Mouse (Mus musculus) myocyte (in vitro differentiated cells): ENCODE results near the gene Il13. TPM values are rescaled to one million over a fixed set of nuclear protein-coding genes. Genes with fewer than 3 reads are reported as not detected.

Source experiments
- H3K27me3 ChIP-seq: one replicate; pipeline ENCODE4 v1.6.1; 2011; ENCODE audit not compliant: control insufficient read depth, insufficient read depth, insufficient read length
- H3K36me3 ChIP-seq: one replicate; pipeline ENCODE4 v1.6.1; 2011; ENCODE audit not compliant: control insufficient read depth, insufficient read depth
- H3K4me2 ChIP-seq: one replicate; pipeline ENCODE4 v1.6.1; 2011; ENCODE audit warnings: low read depth, control low read depth
- H3K4me3 ChIP-seq: one replicate; pipeline ENCODE4 v1.5.1; 2011; ENCODE audit warnings: mild to moderate bottlenecking, control low read depth, moderate library complexity
- H3K79me2 ChIP-seq: one replicate; pipeline ENCODE4 v1.6.1; 2011; ENCODE audit not compliant: control insufficient read depth, insufficient read depth
- H3ac ChIP-seq: one replicate; pipeline ENCODE4 v1.6.1; 2011; ENCODE audit not compliant: control insufficient read depth, insufficient read length
- CEBPB ChIP-seq: IDR thresholded peaks from 2 replicates; pipeline ENCODE4 v1.6.1; 2011; ENCODE audit warnings: mild to moderate bottlenecking, moderate library complexity; ENCODE audit not compliant: poor library complexity, insufficient read depth, severe bottlenecking
- E2F4 ChIP-seq: IDR thresholded peaks from one replicate; pipeline ENCODE4 v1.6.1; 2011; ENCODE audit warnings: mild to moderate bottlenecking, control low read depth, moderate library complexity; ENCODE audit not compliant: insufficient read depth
- MAX ChIP-seq: IDR thresholded peaks from one replicate; pipeline ENCODE4 v1.6.1; 2011; ENCODE audit warnings: low read depth, mild to moderate bottlenecking, control low read depth
- MYOD1 ChIP-seq, 3 experiments: IDR thresholded peaks; one replicate each; pipeline ENCODE4 v1.6.1; 2011; ENCODE audit warnings: control low read depth in 2 of 3, low read depth in 2 of 3, mild to moderate bottlenecking in 2 of 3, moderate library complexity in 1 of 3; ENCODE audit not compliant: insufficient read length in 2 of 3, control insufficient read depth in 1 of 3
- MYOG ChIP-seq, 3 experiments: IDR thresholded peaks; one replicate each; pipeline ENCODE4 v1.6.1; 2011; ENCODE audit warnings: control low read depth in 2 of 3, low read depth in 2 of 3, mild to moderate bottlenecking in 2 of 3; ENCODE audit not compliant: insufficient read length in 2 of 3, control insufficient read depth in 1 of 3, insufficient read depth in 1 of 3
- POLR2A ChIP-seq: IDR thresholded peaks from one replicate; pipeline ENCODE4 v1.6.1; 2011; ENCODE audit warnings: low read depth, mild to moderate bottlenecking, control low read depth, moderate library complexity; ENCODE audit not compliant: insufficient read length
- POLR2AphosphoS2 ChIP-seq: IDR thresholded peaks from one replicate; pipeline ENCODE4 v1.6.1; 2011; ENCODE audit warnings: low read depth, control low read depth; ENCODE audit not compliant: insufficient read length
- REST ChIP-seq: IDR thresholded peaks from one replicate; pipeline ENCODE4 v1.6.1; 2011; ENCODE audit warnings: mild to moderate bottlenecking, control low read depth, moderate library complexity; ENCODE audit not compliant: insufficient read depth, insufficient read length
- SRF ChIP-seq: IDR thresholded peaks from one replicate; pipeline ENCODE4 v1.6.1; 2011; ENCODE audit warnings: low read depth; ENCODE audit not compliant: control insufficient read depth, insufficient read length
- TCF12 ChIP-seq: IDR thresholded peaks from one replicate; pipeline ENCODE4 v1.6.1; 2011; ENCODE audit warnings: mild to moderate bottlenecking, control low read depth; ENCODE audit not compliant: poor library complexity, insufficient read depth, severe bottlenecking
- TCF3 ChIP-seq: IDR thresholded peaks from one replicate; pipeline ENCODE4 v1.6.1; 2011; ENCODE audit warnings: low read depth, control low read depth; ENCODE audit not compliant: insufficient read length
- USF1 ChIP-seq: IDR thresholded peaks from one replicate; pipeline ENCODE4 v1.6.1; 2011; ENCODE audit warnings: low read depth, mild to moderate bottlenecking, control low read depth, moderate library complexity
- polyA plus RNA-seq: library from polyadenylated mRNA; unstranded; fragments of >200 nt; fragmentation: generic; extraction: Trizol; gene quantifications from one replicate; pipeline ENCODE4 v1.2.1, GENCODE M21; 2012; ENCODE audit warnings: missing spikeins

The Il13 gene
- polyA plus RNA-seq, 1 experiment: not detected

GRCm38 (mm10) chr11:53616748-53617558, 17.5 kb downstream of the Il13 start:
- no peaks in the 10 kb centered on the region for H3K36me3 ChIP-seq
- no peak overlapping the region for H3K4me3 ChIP-seq
- no peak overlapping the region for H3ac ChIP-seq
- H3K4me2 ChIP-seq: no peak overlapping the region
- TF ChIP-seq E2F4 (no peak), SRF (no peak), TCF12 (no peak), CEBPB (no peak)
- H3K27me3 ChIP-seq: peaks cover 34% of the 10 kb centered on the region
- no peaks in the 10 kb centered on the region for H3K79me2 ChIP-seq

- Histone ChIP-seq H3K4me2 (no peak overlapping the region), H3K36me3 (no peaks in the 10 kb centered on the region), H3ac (no peak overlapping the region), H3K27me3 (peaks cover 28% of the 10 kb centered on the region), H3K79me2 (no peaks in the 10 kb centered on the region), H3K4me3 (no peak overlapping the region)
- TF ChIP-seq MAX (no peak), TCF12 (no peak), E2F4 (no peak), REST (no peak), TCF3 (no peak), MYOG (IDR thresholded peaks at IDR 0.05; ENCODE audit: control insufficient read depth in 1 of 3, insufficient read depth in 1 of 3, insufficient read length in 2 of 3, low read depth in 2 of 3) (no peak), POLR2AphosphoS2 (no peak), POLR2A (no peak), MYOD1 (IDR thresholded peaks at IDR 0.05; ENCODE audit: control insufficient read depth in 1 of 3, insufficient read length in 2 of 3, low read depth in 2 of 3) (no peak), CEBPB (no peak), SRF (no peak)
Observed at GRCm38 (mm10) chr11:53615575-53615974, 18.9 kb downstream of the Il13 start.

DNA sequence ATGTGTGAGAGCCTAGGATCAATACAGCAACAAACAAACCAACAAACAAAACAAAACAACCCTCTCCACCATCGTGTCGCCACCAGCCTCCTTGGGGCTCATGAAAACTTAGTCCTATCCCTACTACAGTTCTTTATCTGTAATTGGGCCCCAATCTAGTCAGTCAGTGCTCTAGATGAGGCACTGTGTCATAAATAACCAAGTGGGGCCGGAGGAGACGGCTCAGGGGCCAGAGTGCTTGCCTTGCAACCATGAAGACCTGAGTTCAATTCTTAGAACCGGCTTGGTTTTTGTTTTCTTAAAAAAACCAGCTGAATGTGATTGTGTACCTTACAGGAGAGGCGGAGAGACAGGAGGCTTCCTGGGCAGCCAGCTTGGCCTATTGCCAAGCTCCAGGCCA, 19.3 kb downstream of the Il13 start:
- Histone ChIP-seq H3K27me3 (peaks cover 28% of the 10 kb centered on the region), H3K79me2 (no peaks in the 10 kb centered on the region), H3K4me2 (no peak overlapping the region), H3K36me3 (no peaks in the 10 kb centered on the region), H3ac (no peak overlapping the region), H3K4me3 (no peak overlapping the region)
- TF ChIP-seq TCF3 (no peak), SRF (no peak), TCF12 (no peak)

DNA sequence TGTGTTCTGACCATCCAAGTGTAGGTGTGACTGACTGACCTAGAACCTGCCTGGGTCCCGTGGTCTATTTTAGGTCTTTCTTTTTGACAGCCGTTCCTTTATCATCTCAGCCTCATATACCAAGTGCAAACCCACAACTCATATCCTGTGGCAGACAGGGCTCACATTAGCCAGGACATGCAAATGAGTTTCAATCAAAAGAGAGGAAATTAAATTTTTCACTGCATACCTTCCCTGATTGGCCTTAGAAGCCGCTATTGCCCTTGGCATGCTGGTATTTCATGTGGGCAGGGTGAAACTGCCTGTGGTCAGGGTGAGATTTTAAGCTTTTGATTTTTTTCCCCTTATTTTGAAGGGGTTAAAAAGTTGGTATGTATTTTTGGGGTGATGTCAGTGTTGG, 24.8 kb downstream of the Il13 start:
- Histone ChIP-seq H3ac (no peak overlapping the region), H3K36me3 (no peaks in the 10 kb centered on the region), H3K4me3 (no peak overlapping the region), H3K4me2 (no peak overlapping the region), H3K79me2 (no peaks in the 10 kb centered on the region), H3K27me3 (peaks cover 5% of the 10 kb centered on the region)
- TF ChIP-seq MYOG (IDR thresholded peaks at IDR 0.05; ENCODE audit: control insufficient read depth in 1 of 3, insufficient read depth in 1 of 3, insufficient read length in 2 of 3, low read depth in 2 of 3) (no peak), CEBPB (no peak), SRF (no peak), REST (no peak), TCF12 (no peak), MAX (no peak), MYOD1 (IDR thresholded peaks at IDR 0.05; ENCODE audit: control insufficient read depth in 1 of 3, insufficient read length in 2 of 3, low read depth in 2 of 3) (no peak), TCF3 (no peak), POLR2AphosphoS2 (no peak), E2F4 (no peak), USF1 (no peak), POLR2A (no peak)

DNA sequence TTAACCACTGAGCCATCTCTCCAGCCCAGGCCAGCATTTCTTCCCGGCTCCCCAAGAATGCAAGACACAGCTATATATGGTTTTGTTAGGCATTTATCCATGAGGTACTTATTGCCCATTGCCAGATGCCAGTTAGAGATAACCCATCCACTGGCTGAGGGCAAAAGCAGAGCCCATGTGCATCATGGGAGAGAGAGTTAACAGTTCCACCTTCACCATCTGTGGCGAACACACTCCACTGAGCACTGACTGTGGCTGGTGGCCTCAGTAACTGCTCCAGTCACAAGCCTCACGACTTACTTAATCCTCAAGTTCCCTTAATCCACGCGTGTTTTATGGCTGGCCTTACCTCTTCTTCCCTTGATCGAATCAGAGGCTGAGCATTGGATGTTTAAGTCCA, 25.3 kb downstream of the Il13 start:
- Histone ChIP-seq H3K27me3 (peaks cover under 1% of the 10 kb centered on the region), H3K36me3 (no peaks in the 10 kb centered on the region), H3K4me3 (no peak overlapping the region), H3ac (no peak overlapping the region), H3K79me2 (no peaks in the 10 kb centered on the region), H3K4me2 (no peak overlapping the region)
- TF ChIP-seq POLR2A (no peak), MAX (no peak), CEBPB (no peak), POLR2AphosphoS2 (no peak), MYOD1 (IDR thresholded peaks at IDR 0.05; ENCODE audit: control insufficient read depth in 1 of 3, insufficient read length in 2 of 3, low read depth in 2 of 3) (no peak), E2F4 (no peak), TCF3 (no peak), REST (no peak), SRF (no peak), TCF12 (no peak), USF1 (no peak), MYOG (IDR thresholded peaks at IDR 0.05; ENCODE audit: control insufficient read depth in 1 of 3, insufficient read depth in 1 of 3, insufficient read length in 2 of 3, low read depth in 2 of 3) (no peak)
